Mouse (Mus musculus): Measurements from ENCODE around the gene Tex33. TPM values are rescaled to one million over a fixed set of nuclear protein-coding genes. Genes with fewer than 3 reads are reported as not detected.
"Not testable (repeated sequence)": the region's sequence is repeated elsewhere in the genome, so short reads cannot be mapped to it uniquely, and the experiment has no call there.

Tex33 gene
- polyA plus RNA-seq, 1 experiment = not detected

DNA sequence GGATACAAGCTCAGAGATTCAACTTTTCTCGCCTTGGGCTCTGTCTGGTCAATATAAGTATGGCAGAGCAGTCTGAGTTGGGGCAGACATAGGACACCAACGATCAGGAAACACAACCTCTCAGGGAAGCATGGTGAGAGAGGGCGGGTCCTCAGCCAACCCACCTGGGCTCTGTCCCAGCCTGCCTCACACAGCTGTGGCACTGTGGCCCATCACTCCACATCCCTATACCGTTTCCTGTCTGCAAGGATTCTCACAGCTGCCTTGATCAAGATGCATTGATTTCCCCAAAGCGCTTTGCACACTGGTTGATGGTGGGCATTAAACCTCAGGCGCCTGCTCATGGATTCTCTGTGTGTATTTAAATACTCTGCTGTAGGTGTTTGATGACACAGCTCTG lies 62.7 kb downstream of the Tex33 start:
- no peak for DNase-seq (ENCODE audit: low read depth)
- TF ChIP-seq POLR2A (IDR thresholded peaks at IDR 0.05; ENCODE audit: borderline replicate concordance, extremely low read depth, insufficient read depth, insufficient read length, poor library complexity, severe bottlenecking) = no peak
- TF ChIP-seq CTCF (IDR thresholded peaks at IDR 0.05; ENCODE audit: borderline replicate concordance, extremely low read depth, insufficient read depth, insufficient read length) = no peak

DNA sequence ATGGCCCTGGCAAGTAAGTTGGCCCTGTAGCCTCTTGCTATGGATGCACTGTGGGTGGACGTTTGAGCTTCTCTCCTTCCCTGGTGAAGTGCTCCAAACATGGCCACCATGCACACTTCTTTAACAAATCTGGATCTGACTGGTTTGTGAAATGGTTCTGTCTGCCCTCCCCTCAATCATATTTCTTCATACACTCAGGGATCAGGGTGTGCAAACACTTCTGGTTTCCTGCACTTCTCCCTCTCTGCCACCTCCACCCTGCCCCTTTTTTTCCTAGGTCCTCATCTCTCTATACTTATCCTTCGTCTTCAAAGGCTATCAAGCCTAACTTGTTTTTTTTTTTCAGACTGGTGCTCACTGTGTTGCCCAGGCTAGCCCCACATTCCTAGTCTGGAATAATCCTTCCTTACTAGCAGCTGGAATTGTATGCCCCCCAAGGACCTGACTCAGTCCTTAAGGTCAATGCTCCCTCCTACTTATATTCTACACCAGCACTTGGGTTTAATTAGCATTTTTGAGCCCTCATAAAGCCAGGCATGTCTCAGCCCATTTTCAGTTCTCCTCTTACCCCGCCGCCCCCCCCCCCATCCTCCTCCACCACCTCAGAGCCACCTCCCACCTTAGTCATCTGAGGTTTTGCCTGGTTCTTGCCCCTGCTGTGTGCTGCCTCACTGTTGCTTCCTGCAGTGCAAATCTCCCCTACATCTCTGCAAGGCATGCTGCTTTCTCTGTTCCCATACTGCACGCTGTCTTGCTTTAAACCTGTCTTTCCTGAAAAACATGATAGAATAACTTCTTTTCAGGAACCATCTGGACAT lies 64.0 kb downstream of the Tex33 start:
- TF ChIP-seq CTCF (IDR thresholded peaks at IDR 0.05; ENCODE audit: borderline replicate concordance, extremely low read depth, insufficient read depth, insufficient read length) = no peak
- no peak for TF ChIP-seq POLR2A (IDR thresholded peaks at IDR 0.05; ENCODE audit: borderline replicate concordance, extremely low read depth, insufficient read depth, insufficient read length, poor library complexity, severe bottlenecking)

DNA sequence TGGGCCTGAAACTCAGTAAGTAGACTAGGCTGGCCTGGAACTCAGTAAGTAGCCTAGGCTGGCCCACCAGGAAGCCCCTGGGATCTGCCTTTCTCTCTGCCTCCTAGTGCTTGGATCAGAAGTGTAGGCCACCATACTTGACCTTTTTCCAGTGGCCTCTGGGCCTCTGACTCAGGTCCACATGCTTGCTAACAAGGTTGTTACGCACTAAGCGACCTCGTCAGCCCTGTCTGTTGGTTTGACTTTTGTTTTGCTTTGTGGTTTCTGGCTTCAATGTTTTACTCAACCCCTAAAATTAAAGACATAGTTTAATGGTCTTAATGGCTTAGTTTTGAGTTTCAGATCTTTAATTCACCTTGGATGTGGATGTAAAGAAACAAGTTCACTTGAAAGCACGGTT lies 65.0 kb downstream of the Tex33 start:
- no peak for TF ChIP-seq CTCF (IDR thresholded peaks at IDR 0.05; ENCODE audit: borderline replicate concordance, extremely low read depth, insufficient read depth, insufficient read length)
- no peak for TF ChIP-seq POLR2A (IDR thresholded peaks at IDR 0.05; ENCODE audit: borderline replicate concordance, extremely low read depth, insufficient read depth, insufficient read length, poor library complexity, severe bottlenecking)

More for the DNA sequence above, 64.0 kb downstream of the Tex33 start:
- DNase-seq (ENCODE audit: low read depth) = no peak

DNA sequence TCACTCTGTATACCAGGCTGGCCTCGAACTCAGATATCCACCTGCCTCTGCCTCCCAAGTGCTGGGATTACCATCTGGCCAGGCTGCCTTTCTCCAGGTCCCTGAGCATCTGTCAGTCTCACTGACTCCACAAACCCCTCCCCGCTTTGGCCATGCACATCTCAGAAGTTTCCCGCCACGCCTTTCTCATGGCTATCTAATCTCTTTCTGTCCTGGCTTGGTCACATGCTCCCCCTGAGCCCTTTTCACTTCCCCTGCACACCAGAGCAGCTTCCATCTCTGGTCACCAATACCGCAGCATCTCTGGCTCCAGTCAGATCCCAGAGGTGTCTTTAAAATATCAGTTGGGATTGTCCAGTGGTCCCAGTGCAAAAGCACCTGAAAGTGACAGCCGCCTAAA lies 65.7 kb downstream of the Tex33 start:
- not testable (repeated sequence) for DNase-seq (ENCODE audit: low read depth)

More for the DNA sequence above, 65.0 kb downstream of the Tex33 start:
- no peak for DNase-seq (ENCODE audit: low read depth)

DNA sequence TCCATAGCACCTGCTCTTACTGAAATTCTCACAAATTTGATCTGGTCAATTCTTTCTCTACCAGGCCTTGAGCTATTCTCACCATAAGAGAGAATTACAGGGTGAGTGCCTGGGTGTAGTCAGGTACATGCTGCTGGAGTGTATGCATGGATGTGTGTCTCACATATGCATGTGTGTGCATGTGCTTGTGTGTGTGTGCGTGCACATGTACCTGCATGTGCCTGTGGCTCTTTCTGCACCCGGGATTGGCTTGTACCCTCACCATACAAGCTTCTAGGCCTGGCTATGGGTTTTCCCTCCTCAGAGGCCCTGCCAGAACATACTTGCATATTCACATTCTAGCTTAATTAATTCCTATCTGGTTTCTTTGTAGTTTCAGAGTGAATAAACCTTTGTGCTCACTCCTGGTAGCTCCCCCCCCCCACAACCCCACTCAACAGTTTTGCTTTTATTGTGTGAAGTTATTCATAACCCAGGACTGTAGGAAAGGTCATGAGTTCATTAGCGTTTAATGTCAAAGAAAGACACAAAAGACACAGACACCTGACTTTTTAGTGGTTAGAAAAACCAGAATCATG lies 67.1 kb downstream of the Tex33 start:
- DNase-seq (ENCODE audit: low read depth) = no peak
- TF ChIP-seq POLR2A (IDR thresholded peaks at IDR 0.05; ENCODE audit: borderline replicate concordance, extremely low read depth, insufficient read depth, insufficient read length, poor library complexity, severe bottlenecking) (no peak), CTCF (IDR thresholded peaks at IDR 0.05; ENCODE audit: borderline replicate concordance, extremely low read depth, insufficient read depth, insufficient read length) (no peak)

Other genes with a start within 250 kb of the Tex33 start
- 56.7 and 68.1 TPM in 2 replicates for gene Ift27, start 221.8 kb downstream of the Tex33 start, polyA plus RNA-seq (2012; rRNA removed)
- 1.00 and 2.9 TPM in 2 replicates for gene Pvalb, start 189.5 kb downstream of the Tex33 start, polyA plus RNA-seq (2012; rRNA removed)
- 0.66 and 1.1 TPM in 2 replicates for gene Ncf4, start 151.1 kb downstream of the Tex33 start, polyA plus RNA-seq (2012; rRNA removed)
- gene Csf2rb2, start 90.2 kb downstream of the Tex33 start, polyA plus RNA-seq (2012; rRNA removed) = 0.29 and 0.32 TPM in 2 replicates
- 0.85 and 1.8 TPM in 2 replicates for gene Csf2rb, start 70.2 kb downstream of the Tex33 start, polyA plus RNA-seq (2012; rRNA removed)
- gene Tst, start 10.0 kb upstream of the Tex33 start, polyA plus RNA-seq (2012; rRNA removed) = 12.4 and 16.2 TPM in 2 replicates
- 83.4 and 130 TPM in 2 replicates for gene Mpst, start 10.5 kb upstream of the Tex33 start, polyA plus RNA-seq (2012; rRNA removed)
- gene Kctd17, start 32.7 kb upstream of the Tex33 start, polyA plus RNA-seq (2012; rRNA removed) = 259 and 385 TPM in 2 replicates
- 0.14 and 0.22 TPM in 2 replicates for gene Tmprss6, start 72.7 kb upstream of the Tex33 start, polyA plus RNA-seq (2012; rRNA removed)
- gene Il2rb, start 99.4 kb upstream of the Tex33 start, polyA plus RNA-seq (2012; rRNA removed) = 0.03 and 0.12 TPM in 2 replicates
- gene C1qtnf6, start 135.5 kb upstream of the Tex33 start, polyA plus RNA-seq (2012; rRNA removed) = 13.5 and 16.3 TPM in 2 replicates
- 1.5 TPM in 2 replicates for gene Sstr3, start 148.8 kb upstream of the Tex33 start, polyA plus RNA-seq (2012; rRNA removed)
- 5.5 and 9.0 TPM in 2 replicates for gene Rac2, start 176.9 kb upstream of the Tex33 start, polyA plus RNA-seq (2012; rRNA removed)
- 4.0 and 4.8 TPM in 2 replicates for gene Cyth4, start 201.1 kb upstream of the Tex33 start, polyA plus RNA-seq (2012; rRNA removed)